Mouse (Mus musculus) E14TG2a.4 (cell line): ENCODE measurements around the gene Tec.
A peak's percentile ranks its signal among the peaks of the same experiment; 100 is the strongest.

Source experiments
- H3K27me3 ChIP-seq: 2 replicates; pipeline ENCODE4 v1.6.1; 2014; ENCODE audit warnings: low read length, control low read depth; ENCODE audit not compliant: insufficient read depth
- H3K36me3 ChIP-seq: 2 replicates; pipeline ENCODE4 v1.6.1; 2014; ENCODE audit warnings: low read length, control low read depth; ENCODE audit not compliant: insufficient read depth
- H3K4me1 ChIP-seq: replicated peaks from 2 replicates; pipeline ENCODE4 v1.6.1; 2014; ENCODE audit warnings: low read depth, low read length, control low read depth
- H3K4me3 ChIP-seq: replicated peaks from 2 replicates; pipeline ENCODE4 v1.5.1; 2014; ENCODE audit warnings: mild to moderate bottlenecking, low read length
- H3K9me3 ChIP-seq: 2 replicates; pipeline ENCODE4 v1.6.1; 2014; ENCODE audit warnings: low read length, control low read depth
- CTCF ChIP-seq: conservative IDR thresholded peaks from 2 replicates; pipeline ENCODE4 v1.5.1; 2014; ENCODE audit warnings: low read length
- NANOG ChIP-seq: IDR thresholded peaks from 2 replicates; pipeline ENCODE4 v1.6.1; 2014; ENCODE audit warnings: borderline replicate concordance, low read length, mixed read lengths
- POU5F1 ChIP-seq: IDR thresholded peaks from 2 replicates; pipeline ENCODE4 v1.6.1; 2014; ENCODE audit warnings: low read length, borderline replicate concordance

Tec gene

DNA sequence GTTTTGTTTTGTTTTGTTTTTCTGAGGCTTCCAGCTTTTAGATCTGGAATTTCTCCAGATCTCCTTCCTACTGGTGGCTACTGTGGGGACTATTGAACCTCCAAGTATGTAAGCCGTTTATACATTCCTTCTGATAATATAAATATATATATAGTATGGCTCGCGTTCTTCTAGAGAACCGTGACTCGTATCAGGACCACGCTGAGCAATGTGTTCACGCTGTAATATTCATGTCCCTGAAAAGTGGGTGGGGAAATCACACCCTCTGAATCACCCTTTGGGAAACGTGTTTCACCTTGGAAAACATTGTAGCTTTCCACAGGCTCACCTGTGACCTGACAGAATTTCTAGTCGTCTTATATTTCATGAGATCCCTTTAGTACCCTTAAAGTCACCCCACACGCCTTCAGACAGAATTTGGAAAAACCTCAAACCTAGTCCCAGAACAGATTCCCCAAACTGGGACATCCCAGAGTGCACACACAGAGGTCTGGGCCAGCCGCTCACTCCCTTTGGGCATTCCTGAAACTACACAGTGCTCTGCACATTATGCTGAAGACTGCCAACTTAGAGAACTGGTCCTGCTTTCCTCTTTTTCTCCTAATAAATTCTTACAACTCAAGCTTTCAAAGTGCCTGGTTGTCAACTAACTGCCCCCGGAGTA lies 13.6 kb upstream of the Tec start:
- TF ChIP-seq CTCF (no peak), NANOG (no peak), POU5F1 (no peak)
- peaks cover 15% of the 10 kb centered on the region for H3K4me1 ChIP-seq
- H3K4me3 ChIP-seq, result no peak overlapping the region
- no peaks in the 10 kb centered on the region for H3K9me3 ChIP-seq
- peaks cover 10% of the 10 kb centered on the region for H3K27me3 ChIP-seq
- H3K36me3 ChIP-seq, result no peaks in the 10 kb centered on the region

DNA sequence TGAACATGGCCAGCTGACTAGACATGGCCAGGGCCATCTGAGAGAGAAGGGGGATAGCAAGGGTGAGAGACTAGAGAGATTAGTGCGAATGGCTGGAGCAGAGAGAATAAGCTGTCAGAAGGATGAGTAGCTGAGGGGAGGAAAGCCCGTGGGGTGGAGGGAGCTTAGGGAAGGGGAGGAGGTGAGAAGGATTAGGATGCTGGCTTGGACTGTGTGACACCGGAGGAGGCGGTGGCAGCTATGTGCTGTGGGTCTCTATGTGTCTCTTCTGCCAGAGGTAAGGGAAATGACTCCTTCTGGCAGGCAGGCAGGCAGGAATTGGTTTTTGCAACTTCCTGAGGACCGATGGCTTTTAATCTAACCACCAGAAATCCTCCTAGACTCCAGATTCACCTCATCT lies 11.5 kb upstream of the Tec start:
- no peak for TF ChIP-seq POU5F1
- Histone ChIP-seq H3K9me3 (no peaks in the 10 kb centered on the region), H3K36me3 (no peaks in the 10 kb centered on the region), H3K4me1 (peaks cover 33% of the 10 kb centered on the region), H3K4me3 (no peak overlapping the region), H3K27me3 (peaks cover 10% of the 10 kb centered on the region)

DNA sequence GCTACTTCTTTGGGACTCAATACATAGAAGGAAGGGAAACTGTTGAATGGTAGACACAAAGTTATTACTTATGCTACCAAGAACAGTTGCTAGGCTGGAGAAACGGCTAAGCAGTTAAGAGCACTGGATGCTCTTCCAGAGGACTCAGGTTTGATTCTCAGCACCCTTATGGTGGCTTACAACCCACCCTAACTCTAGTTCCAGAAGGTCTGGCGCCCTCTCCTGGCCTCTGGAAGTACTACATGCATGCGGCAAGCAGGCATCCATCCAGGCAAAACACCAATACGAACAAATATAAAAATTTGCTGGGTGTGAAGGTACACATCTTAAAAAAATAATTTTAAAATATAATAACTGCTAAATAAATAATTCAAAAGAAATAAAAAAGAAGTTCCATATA lies 2.8 kb upstream of the Tec start:
- H3K4me3 ChIP-seq, result no peak overlapping the region
- peaks cover 46% of the 10 kb centered on the region for H3K4me1 ChIP-seq
- no peaks in the 10 kb centered on the region for H3K36me3 ChIP-seq
- H3K27me3 ChIP-seq, result peaks cover 57% of the 10 kb centered on the region
- TF ChIP-seq CTCF (peak; percentile 91), POU5F1 (no peak), NANOG (no peak)
- H3K9me3 ChIP-seq, result peaks cover 6% of the 10 kb centered on the region

DNA sequence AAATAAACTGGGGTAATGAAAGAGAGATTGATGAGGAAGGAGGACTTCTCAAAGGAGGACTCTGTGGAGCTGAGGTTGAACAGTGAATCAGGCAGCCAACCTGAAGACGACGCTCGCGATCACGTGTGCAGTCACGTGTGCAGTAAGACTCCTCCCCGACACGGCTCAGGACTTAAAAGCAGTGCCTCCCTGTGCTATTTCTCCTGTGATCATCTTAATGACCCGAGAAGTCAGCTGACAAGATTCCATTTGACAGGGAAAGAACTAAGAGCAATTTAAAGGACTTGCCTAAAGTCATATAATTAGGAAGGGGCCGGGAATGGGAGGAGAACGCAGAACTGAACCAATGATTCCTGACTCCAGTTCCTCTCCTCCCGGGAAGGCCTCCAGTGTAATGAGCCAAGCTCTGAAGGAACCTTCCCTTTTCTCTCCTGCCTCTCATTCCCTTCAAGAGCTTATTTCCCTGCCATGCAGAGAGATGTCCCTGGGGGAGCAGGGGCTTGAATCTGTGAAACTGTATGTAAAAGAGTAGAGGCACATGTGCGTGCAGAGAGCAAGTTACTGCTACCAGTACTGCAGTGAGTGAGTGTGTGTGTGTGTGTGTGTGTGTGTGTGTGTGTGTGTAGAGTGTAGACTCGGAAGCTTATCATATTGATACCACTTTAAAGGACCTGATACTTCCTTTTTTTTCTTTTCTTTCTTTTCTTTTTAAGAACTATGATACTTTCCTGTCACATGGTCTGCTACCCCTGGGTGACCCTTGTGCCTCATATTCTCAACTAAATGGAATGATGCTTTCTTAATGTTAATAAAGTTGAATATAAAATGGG lies 1.7 kb upstream of the Tec start:
- peaks cover 68% of the 10 kb centered on the region for H3K27me3 ChIP-seq
- H3K9me3 ChIP-seq, result peaks cover 6% of the 10 kb centered on the region
- peaks cover 38% of the 10 kb centered on the region for H3K4me1 ChIP-seq
- TF ChIP-seq POU5F1 (no peak), CTCF (no peak), NANOG (no peak)
- no peaks in the 10 kb centered on the region for H3K36me3 ChIP-seq
- H3K4me3 ChIP-seq, result no peak overlapping the region

DNA sequence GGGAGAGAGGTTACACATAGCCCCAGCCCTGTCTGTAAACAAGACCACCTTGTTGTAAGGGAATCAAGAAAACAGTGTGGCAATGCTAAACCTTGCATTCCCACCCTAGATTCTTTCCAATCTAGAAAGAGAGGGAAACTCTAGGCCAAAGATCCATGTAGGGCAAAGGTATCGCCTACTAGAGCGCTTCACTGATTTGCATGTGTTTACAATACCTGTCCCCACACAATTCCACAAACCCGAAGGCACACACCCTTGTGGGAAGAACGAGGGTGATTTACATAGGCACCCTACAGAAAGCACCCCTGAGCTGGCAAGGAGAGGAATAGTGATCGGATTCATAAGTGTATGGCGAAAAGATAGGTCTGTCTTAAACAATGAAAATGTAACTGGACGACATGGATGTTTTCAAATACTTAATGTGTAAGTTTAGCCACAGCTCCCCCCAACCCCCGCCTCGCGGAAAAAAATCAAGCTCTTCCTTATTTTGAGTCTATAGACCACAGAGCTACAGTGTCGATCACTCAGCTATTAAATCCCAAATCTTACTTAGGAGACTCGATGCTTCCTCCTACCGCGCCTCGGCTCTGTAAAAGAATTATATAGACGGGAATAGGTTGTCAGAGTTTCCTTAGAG lies 1.1 kb downstream of the Tec start:
- H3K36me3 ChIP-seq, result no peaks in the 10 kb centered on the region
- no peak for TF ChIP-seq POU5F1
- no peak for TF ChIP-seq CTCF
- TF ChIP-seq NANOG, result no peak
- peaks cover 28% of the 10 kb centered on the region for H3K4me1 ChIP-seq
- peaks cover 6% of the 10 kb centered on the region for H3K9me3 ChIP-seq
- peaks cover 71% of the 10 kb centered on the region for H3K27me3 ChIP-seq
- H3K4me3 ChIP-seq, result no peak overlapping the region

DNA sequence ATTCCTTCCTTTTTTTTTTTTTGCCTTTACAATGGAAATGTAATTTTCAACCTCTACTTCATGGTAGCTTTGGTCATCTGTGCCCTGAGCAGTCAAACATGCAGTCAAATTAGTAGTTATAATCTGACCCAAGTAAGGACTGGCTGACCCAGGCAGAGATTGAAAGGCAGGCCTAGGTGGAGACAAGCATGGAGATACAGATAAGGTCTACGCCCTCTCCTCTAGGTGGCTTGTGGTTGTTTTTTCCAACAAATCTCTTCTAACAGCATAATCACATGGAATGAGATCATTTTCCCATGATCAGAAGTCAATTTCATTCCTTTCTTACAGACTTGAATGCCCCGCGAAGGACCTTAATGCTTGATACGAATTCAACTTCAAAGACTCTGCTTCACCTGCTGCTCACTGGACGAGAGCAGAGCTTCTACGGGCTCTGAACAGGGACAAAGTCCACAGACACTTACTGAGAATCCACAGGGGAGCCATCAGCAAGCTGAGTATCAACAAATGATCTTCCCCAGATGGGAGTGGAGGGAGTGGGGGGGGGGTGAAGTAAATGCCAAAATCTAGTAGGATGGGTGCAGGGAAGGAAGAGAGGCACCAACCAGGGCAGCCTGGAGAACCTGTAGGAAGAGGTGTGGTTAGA lies 1.9 kb downstream of the Tec start:
- Histone ChIP-seq H3K4me3 (no peak overlapping the region), H3K4me1 (peaks cover 28% of the 10 kb centered on the region), H3K27me3 (peaks cover 75% of the 10 kb centered on the region), H3K36me3 (no peaks in the 10 kb centered on the region), H3K9me3 (peaks cover 6% of the 10 kb centered on the region)
- TF ChIP-seq NANOG (peak; percentile 76; the same call in 1 of the 2 replicates), POU5F1 (no peak), CTCF (no peak)

DNA sequence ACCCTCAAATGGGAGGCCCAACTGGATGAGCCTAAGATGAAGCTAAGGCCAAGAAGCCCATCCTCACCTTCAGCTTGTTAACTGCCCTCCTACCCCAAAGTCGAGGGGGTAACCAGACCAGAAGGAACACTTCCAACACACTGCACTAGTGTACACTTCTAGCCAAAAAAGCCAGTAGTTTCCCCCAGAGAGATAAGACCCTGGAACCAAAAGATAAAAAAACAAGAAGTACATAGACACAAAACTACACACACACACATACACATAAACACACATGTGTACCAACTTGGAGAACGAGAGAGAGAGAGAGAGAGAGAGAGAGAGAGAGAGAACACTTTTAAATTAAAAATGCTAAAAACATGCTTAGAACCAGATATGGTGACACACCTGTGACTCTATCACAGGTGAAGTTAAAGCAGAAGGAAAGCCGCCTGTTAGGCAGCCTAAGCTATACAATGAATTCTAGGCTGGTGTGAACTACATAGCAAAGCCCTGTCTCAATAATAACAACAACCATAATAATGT lies 3.6 kb downstream of the Tec start:
- peaks cover 28% of the 10 kb centered on the region for H3K4me1 ChIP-seq
- peaks cover 2% of the 10 kb centered on the region; the same call in 1 of the 2 replicates for H3K9me3 ChIP-seq
- TF ChIP-seq POU5F1 (no peak), CTCF (no peak), NANOG (no peak)
- peaks cover 73% of the 10 kb centered on the region for H3K27me3 ChIP-seq
- no peaks in the 10 kb centered on the region for H3K36me3 ChIP-seq
- H3K4me3 ChIP-seq, result no peak overlapping the region

DNA sequence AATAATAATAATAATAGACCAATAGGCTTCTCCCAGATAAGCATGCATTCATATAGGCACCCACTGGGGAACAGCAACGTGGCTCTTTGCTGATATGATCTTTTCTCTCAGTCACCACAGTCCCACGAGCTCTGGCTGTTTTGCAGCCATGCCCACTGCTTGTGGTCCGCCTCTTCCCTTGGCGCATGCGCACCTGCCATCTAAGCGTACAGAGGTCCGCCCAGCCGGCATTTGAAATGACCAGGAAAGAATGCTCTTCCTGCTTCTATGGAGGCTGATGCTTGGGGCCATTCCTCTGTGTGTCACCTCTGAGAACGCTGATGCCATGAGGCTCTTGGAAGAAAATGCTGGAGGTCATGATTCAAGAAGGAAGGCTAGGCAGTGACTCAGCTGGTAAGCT lies 5.1 kb downstream of the Tec start:
- peaks cover 58% of the 10 kb centered on the region for H3K27me3 ChIP-seq
- TF ChIP-seq CTCF, result no peak
- TF ChIP-seq NANOG, result no peak
- no peak for TF ChIP-seq POU5F1
- no peaks in the 10 kb centered on the region for H3K36me3 ChIP-seq
- H3K4me3 ChIP-seq, result no peak overlapping the region
- peaks cover 21% of the 10 kb centered on the region for H3K4me1 ChIP-seq
- H3K9me3 ChIP-seq, result peaks cover 11% of the 10 kb centered on the region; the same call in 1 of the 2 replicates
